Mouse (Mus musculus): ENCODE data around the gene Gpr135. TPM values are rescaled to one million over a fixed set of nuclear protein-coding genes. Genes with fewer than 3 reads are reported as not detected.

The Gpr135 gene
- 10 to 100 TPM; 13.7 to 13.8 TPM for total RNA-seq (2021)
- long read RNA-seq, experiment 1, transcript Gpr135-201 (1 exons, 3,150 nt), result major isoform, 14 of 14 reads
- long read RNA-seq, experiment 1, partial matches to known transcripts, result 0 of 14 reads
- long read RNA-seq, experiment 1, other reads (novel, unspliced or antisense), result 0 of 14 reads
- long read RNA-seq, experiment 2, transcript Gpr135-201 (1 exons, 3,150 nt), result major isoform, 13 of 13 reads
- long read RNA-seq, experiment 2, partial matches to known transcripts, result 0 of 13 reads
- long read RNA-seq, experiment 2, other reads (novel, unspliced or antisense), result 0 of 13 reads

GRCm38 (mm10) chr12:72070327-72071269 is at the start of gene Gpr135:
Gene Gpr135 (minus strand): TSS chr12:72071125.
- DNase-seq (ENCODE audit: low spot score in 2 of 2), result peak; percentile 88 to 89
- intact Hi-C loops (cut with DNase I), result no loop called here

DNA sequence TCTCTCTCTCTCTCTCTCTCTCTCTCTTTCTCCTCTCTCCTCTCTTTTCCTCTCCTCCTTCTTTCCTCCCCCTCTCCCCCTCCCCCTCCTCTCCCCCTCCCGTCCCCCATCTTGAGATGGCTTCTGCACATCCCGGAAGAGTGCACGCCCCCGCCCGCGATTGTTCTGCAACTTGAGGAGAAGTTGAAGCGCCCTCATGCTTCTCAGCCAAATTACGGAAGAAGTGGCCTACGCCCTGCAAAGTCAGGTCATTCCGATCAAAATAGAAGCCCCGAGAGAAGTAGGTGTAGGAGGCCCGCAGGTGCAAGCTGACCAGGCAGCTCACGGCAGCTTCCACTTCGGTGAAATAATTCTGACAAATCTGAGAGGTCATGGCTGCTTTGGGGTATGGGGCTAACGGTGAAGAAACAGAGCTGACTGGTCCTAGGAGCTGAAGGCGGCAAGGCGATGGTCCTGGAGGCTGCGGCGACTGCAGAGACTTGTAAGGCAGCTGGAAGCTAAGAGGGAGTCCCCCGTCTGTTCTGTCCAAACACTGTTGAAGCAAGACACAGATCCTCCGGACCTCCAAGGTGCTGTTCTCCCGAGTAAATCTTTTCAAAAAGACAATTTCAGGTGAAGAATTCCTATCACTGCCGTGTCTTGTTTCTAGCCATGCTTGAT is 44.9 kb upstream of the Gpr135 start:
- intact Hi-C loops (cut with DNase I), result no loop called here
- no peak for DNase-seq (ENCODE audit: low spot score in 2 of 2)

GRCm38 (mm10) chr12:72115126-72115525 is 44.2 kb upstream of the Gpr135 start:
- DNase-seq (ENCODE audit: low spot score in 2 of 2), result no peak
- intact Hi-C loops (cut with DNase I), result no loop called here

- intact Hi-C loops (cut with DNase I), result loop anchor here (5.0 to 10.0 kb wide), 3 partner anchors 113 to 550 kb away; no protein-coding TSS in a partner anchor
- DNase-seq (ENCODE audit: low spot score in 2 of 2), result peak; percentile 75 to 82
These were observed 33.8 kb upstream of the Gpr135 start for GRCm38 (mm10) chr12:72104525-72105281.

DNA sequence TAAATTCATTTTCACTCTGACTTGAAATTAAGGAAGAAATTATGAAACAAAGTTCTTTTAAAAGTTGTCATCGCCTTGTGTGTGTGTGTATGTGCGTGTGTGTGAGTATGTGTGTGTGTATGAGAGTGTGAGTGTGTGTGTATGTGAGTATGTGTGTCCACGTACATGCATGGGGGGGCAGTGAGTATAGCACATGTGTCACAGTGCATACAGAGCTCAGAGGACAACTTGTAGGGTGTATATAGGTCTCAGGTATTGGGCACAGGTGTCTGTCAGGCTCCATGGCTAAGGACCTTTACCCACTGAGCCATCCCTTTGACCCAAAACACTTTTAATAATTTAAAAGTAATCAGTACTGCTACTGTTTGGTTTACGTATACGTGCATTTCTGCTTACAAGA is 33.1 kb upstream of the Gpr135 start:
- intact Hi-C loops (cut with DNase I), result loop anchor here (5.0 to 10.0 kb wide), 3 partner anchors 113 to 551 kb away; no protein-coding TSS in a partner anchor
- no peak for DNase-seq (ENCODE audit: low spot score in 2 of 2)

DNA sequence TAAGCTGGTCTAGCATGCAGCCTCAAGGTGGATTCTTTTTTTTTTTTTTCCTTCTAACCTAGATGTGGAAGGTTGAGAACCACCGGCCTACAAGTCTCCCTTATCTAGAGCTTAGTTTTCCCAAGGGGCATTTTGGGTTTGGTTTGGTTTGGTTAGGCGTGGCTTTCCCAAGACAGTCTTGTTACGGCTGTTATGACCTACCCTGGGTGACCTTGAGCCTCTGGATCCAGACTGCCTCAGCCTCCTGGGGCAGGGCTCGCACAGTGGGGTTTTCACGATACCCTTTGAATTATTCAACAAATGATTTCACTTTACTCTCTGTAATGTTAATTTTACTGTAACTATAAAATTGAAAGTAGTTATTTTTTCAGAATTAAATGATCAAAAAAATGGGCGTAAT is 31.9 kb upstream of the Gpr135 start:
- intact Hi-C loops (cut with DNase I), result loop anchor here (5.0 to 10.0 kb wide), 3 partner anchors 115 to 552 kb away; no protein-coding TSS in a partner anchor
- no peak for DNase-seq (ENCODE audit: low spot score in 2 of 2)

DNA sequence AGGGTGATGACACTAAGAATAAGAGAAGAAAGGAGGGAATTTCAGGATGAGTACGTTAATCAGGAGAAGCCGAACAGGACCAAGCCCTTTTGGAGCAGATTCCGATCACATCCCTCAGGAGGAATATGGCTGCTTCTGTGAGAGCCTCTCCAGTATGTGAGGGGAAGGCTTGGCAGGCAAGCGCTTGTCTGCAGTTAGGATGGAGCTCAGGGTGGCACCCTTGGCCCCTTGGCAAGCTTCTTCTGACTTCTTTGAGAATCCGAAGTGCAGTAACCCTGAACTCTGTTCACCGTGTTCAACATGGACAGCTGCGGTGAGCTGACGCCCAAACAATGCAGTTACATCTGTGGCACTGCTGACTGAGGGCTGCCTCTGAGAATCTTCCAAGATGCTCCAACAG is 26.0 kb upstream of the Gpr135 start:
- intact Hi-C loops (cut with DNase I), result no loop called here
- DNase-seq (ENCODE audit: low spot score in 2 of 2), result no peak

GRCm38 (mm10) chr12:72089802-72090201 is 18.9 kb upstream of the Gpr135 start:
- intact Hi-C loops (cut with DNase I), result no loop called here
- DNase-seq (ENCODE audit: low spot score in 2 of 2), result no peak

DNA sequence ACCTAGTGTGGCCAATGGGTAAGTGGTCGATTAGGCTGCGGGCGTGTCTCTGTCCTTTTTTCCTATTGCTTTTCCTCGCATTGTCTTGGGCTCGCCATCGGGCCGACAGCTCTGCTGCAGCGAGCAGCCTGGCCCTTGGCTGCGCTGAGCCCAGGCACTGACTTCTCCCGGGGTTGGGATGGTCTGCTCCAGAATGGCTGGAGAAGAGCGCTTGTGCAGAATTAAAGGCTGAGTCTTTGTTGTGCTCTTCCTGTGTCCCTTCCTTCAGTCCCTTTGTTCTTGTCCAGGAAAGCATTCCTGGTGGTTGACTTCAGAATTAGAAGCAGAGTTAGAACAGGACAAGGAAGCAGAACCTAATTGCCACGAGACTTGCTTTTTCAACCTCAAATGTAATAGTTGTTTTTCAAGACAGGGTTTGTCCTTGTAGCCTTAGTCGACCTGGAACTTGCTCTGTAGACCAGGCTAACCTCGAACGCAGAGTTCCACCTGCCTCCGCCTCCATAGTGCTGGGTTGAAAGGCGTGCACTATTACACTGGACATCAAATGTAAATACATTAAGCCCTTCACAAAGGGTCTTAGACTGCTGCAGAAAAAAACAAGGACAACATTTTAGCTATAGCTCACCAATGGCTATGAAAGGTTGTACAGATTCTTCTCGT is 15.4 kb upstream of the Gpr135 start:
- DNase-seq (ENCODE audit: low spot score in 2 of 2), result no peak
- intact Hi-C loops (cut with DNase I), result no loop called here

GRCm38 (mm10) chr12:72085329-72086165 is 14.6 kb upstream of the Gpr135 start, which contains the start of the genes L3hypdh and Jkamp:
Gene L3hypdh (minus strand): TSS chr12:72085439.
Gene Jkamp (plus strand): TSS chr12:72085589.
- intact Hi-C loops (cut with DNase I), result no loop called here
- DNase-seq (ENCODE audit: low spot score in 2 of 2), result peak; percentile 99

- intact Hi-C loops (cut with DNase I), result no loop called here
- no peak for DNase-seq (ENCODE audit: low spot score in 2 of 2)
These were observed 14.1 kb upstream of the Gpr135 start for GRCm38 (mm10) chr12:72085024-72085328.

- DNase-seq (ENCODE audit: low spot score in 2 of 2), result peak in 1 of 2 experiments; percentile 10
- intact Hi-C loops (cut with DNase I), result no loop called here
These were observed 13.5 kb upstream of the Gpr135 start for GRCm38 (mm10) chr12:72084261-72085023.

DNA sequence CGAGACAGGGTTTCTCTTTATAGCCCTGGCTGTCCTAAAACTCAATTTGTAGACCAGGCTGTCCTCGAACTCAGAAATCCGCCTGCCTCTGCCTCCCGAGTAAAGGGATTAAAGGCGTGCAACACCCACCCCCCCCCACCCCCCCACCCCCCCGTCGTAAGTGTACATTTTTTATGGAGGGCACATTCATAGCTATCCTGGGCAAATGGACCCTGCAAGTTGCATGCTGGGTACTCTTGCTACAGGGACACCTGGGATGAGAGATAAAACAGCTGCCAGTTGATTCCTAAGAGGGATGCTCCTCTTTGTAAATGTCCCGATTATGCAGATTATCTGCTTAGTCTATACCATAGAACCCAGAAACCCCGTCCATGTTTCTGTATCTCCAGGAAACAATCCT is 12.3 kb upstream of the Gpr135 start:
- no peak for DNase-seq (ENCODE audit: low spot score in 2 of 2)
- intact Hi-C loops (cut with DNase I), result no loop called here

- intact Hi-C loops (cut with DNase I), result no loop called here
- DNase-seq (ENCODE audit: low spot score in 2 of 2), result no peak
These were observed 11.4 kb upstream of the Gpr135 start for GRCm38 (mm10) chr12:72082370-72082769.

- intact Hi-C loops (cut with DNase I), result no loop called here
- DNase-seq (ENCODE audit: low spot score in 2 of 2), result no peak
These were observed 11.0 kb upstream of the Gpr135 start for GRCm38 (mm10) chr12:72081961-72082360.

GRCm38 (mm10) chr12:72078248-72078647 is 7.3 kb upstream of the Gpr135 start:
- no peak for DNase-seq (ENCODE audit: low spot score in 2 of 2)
- intact Hi-C loops (cut with DNase I), result no loop called here
